21 mouse cellular contexts compared by ENCODE assay signal in genomic region chr17:50130421-50130820, GRCm38 (mm10).
"Had no signal": no experiment of that assay in that cellular context is flagged by ENCODE, and none has a peak within 500 bp of the region (broad histone marks: within the 10 kb centered on the region; RNA-seq: fewer than 3 reads in every experiment).

No protein-coding gene starts in this region.

- DNase-seq: kidney, adult 8-10 months; kidney, postnatal 4 days; left cerebral cortex, postnatal 4 days; liver, postnatal 0 days; lung, embryonic 14.5 days; midbrain, embryonic 14.5 days; right cerebral cortex, adult 18-20 months; right cerebral cortex, postnatal 25 days; spleen, adult 18-20 months; thymus, postnatal 25 days had no signal

- H3K4me1 ChIP-seq: stomach, embryonic 15.5 days had no signal

- H3K9me3 ChIP-seq: limb, embryonic 12.5 days; limb, embryonic 15.5 days; midbrain, embryonic 10.5 days; neural tube, embryonic 12.5 days; neural tube, embryonic 15.5 days; stomach, embryonic 15.5 days had no signal

- H3K4me3 ChIP-seq: limb, embryonic 12.5 days; limb, embryonic 15.5 days; megakaryocyte, embryonic 14.5 days; midbrain, embryonic 10.5 days; neural tube, embryonic 12.5 days; neural tube, embryonic 15.5 days; stomach, embryonic 15.5 days had no signal

- H3K9ac ChIP-seq: limb, embryonic 12.5 days; limb, embryonic 15.5 days; liver, embryonic 14.5 days; liver, postnatal 0 days; lung, embryonic 14.5 days; neural tube, embryonic 12.5 days; neural tube, embryonic 15.5 days; stomach, embryonic 15.5 days had no signal

- H3K4me2 ChIP-seq: limb, embryonic 12.5 days; limb, embryonic 15.5 days; liver, embryonic 11.5 days; lung, embryonic 14.5 days; neural tube, embryonic 12.5 days; neural tube, embryonic 15.5 days; stomach, embryonic 15.5 days had no signal

- H3K27me3 ChIP-seq: limb, embryonic 12.5 days; limb, embryonic 15.5 days; neural tube, embryonic 12.5 days; neural tube, embryonic 15.5 days; stomach, embryonic 15.5 days had no signal

- H3K36me3 ChIP-seq: limb, embryonic 12.5 days; limb, embryonic 15.5 days; midbrain, embryonic 10.5 days; neural tube, embryonic 12.5 days; neural tube, embryonic 15.5 days; stomach, embryonic 15.5 days had no signal

- ATAC-seq: intestine, embryonic 16.5 days; liver, postnatal 0 days; lung, postnatal 0 days had no signal

- H3K27ac ChIP-seq: limb, embryonic 12.5 days; limb, embryonic 15.5 days; liver, embryonic 14.5 days; midbrain, embryonic 10.5 days; neural tube, embryonic 12.5 days; neural tube, embryonic 15.5 days; stomach, embryonic 15.5 days had no signal
